Mouse (Mus musculus): Measurements from ENCODE around the gene Atp6v1c2. TPM values are rescaled to one million over a fixed set of nuclear protein-coding genes. Genes with fewer than 3 reads are reported as not detected.

The Atp6v1c2 gene
- polyA plus RNA-seq, 1 experiment, result not detected

GRCm38 (mm10) chr12:17241614-17242013 is 87.5 kb downstream of the Atp6v1c2 start:
- no peaks in the 10 kb centered on the region for H3K9me3 ChIP-seq
- peaks cover 8% of the 10 kb centered on the region for H3K27me3 ChIP-seq (replicated peaks)
- H3K4me3 ChIP-seq (replicated peaks), result no peak overlapping the region
- no peaks in the 10 kb centered on the region for H3K36me3 ChIP-seq (replicated peaks; ENCODE audit: low read length)
- TF ChIP-seq GATA1 (IDR thresholded peaks at IDR 0.05; ENCODE audit: borderline replicate concordance, low read length) (no peak), FLI1 (IDR thresholded peaks at IDR 0.05; ENCODE audit: low read length) (no peak)
- H3K4me1 ChIP-seq, result no peaks in the 10 kb centered on the region

DNA sequence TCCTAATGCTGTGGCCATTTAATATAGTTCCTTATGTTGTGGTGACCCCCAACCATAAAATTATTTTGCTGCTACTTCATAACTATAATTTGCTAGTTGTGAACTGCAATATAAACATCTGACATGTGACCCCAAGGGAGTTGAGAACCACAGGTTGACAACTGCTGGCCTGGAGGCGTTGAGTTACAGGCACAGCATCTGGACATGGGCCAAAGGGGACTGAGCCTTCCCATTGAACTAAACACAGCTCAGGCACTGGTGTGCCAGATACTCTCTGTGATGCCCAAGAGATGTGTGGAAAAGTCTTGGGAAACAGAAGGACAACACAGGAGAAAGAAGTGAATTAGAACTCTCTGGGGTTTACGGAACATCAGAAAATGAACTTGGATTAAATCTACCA is 88.1 kb downstream of the Atp6v1c2 start:
- Histone ChIP-seq H3K9me3 (no peaks in the 10 kb centered on the region), H3K36me3 (replicated peaks; ENCODE audit: low read length) (no peaks in the 10 kb centered on the region), H3K27me3 (replicated peaks) (peaks cover 9% of the 10 kb centered on the region), H3K4me1 (no peaks in the 10 kb centered on the region), H3K4me3 (replicated peaks) (no peak overlapping the region)
- no peak for TF ChIP-seq GATA1 (IDR thresholded peaks at IDR 0.05; ENCODE audit: borderline replicate concordance, low read length)
- no peak for TF ChIP-seq FLI1 (IDR thresholded peaks at IDR 0.05; ENCODE audit: low read length)

DNA sequence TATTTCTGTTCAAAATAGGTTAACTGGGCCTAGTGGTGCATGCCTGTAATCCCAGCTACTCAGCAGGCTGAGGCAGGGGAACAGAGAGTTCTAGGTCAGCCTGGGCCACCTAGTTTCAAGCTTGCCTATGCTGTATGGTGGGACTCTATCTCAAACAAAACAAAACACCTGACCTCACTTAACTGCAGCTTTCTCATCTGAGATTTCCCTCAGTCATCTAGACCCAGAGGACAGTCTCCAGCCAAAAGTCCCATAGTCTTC is 89.8 kb downstream of the Atp6v1c2 start:
- no peak overlapping the region for H3K4me3 ChIP-seq (replicated peaks)
- H3K36me3 ChIP-seq (replicated peaks; ENCODE audit: low read length), result no peaks in the 10 kb centered on the region
- TF ChIP-seq GATA1 (IDR thresholded peaks at IDR 0.05; ENCODE audit: borderline replicate concordance, low read length) (no peak), FLI1 (IDR thresholded peaks at IDR 0.05; ENCODE audit: low read length) (no peak)
- H3K9me3 ChIP-seq, result no peaks in the 10 kb centered on the region
- H3K27me3 ChIP-seq (replicated peaks), result peaks cover 15% of the 10 kb centered on the region
- no peaks in the 10 kb centered on the region for H3K4me1 ChIP-seq

- TF ChIP-seq GATA1 (IDR thresholded peaks at IDR 0.05; ENCODE audit: borderline replicate concordance, low read length), result no peak
- TF ChIP-seq FLI1 (IDR thresholded peaks at IDR 0.05; ENCODE audit: low read length), result no peak
- Histone ChIP-seq H3K4me3 (replicated peaks) (no peak overlapping the region), H3K4me1 (no peaks in the 10 kb centered on the region), H3K27me3 (replicated peaks) (peaks cover 15% of the 10 kb centered on the region), H3K9me3 (no peaks in the 10 kb centered on the region), H3K36me3 (replicated peaks; ENCODE audit: low read length) (no peaks in the 10 kb centered on the region)
Measured at GRCm38 (mm10) chr12:17238588-17239427, 90.4 kb downstream of the Atp6v1c2 start.

DNA sequence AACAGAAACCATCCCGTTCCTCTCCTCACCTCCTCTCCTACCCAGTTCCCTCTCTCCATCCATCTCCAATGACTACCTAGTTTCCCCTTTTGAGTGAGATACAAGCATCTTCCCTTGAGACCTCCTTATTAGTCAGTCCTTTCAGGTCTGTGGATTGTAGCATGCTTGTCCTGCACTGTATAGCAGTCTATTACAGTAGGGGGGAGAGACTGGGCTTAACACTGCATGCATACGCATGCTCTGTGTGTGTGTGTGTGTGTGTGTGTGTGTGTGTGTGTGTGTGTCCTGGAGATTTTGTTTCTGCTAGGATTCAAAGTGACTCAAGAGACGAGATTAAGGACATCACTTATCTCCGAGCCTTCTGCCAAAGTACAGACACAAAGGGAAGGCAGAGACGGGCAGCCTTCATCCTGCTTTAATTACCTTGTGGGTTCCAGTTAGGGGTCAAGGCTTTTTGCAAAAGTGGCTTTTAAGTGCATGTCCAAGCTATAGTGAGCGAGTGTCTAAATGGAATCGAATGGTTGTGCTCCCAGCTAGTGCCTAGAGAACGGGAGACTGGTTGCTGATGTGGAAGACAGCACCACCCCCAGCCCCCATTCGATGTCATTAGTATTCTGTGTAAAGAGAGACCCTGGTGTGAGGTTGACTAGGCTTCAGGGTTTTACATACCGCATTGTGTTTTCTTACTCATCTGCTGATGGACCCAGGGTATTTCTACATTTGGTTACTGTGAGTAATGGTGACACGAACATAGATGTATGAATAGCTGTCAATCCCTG is 93.4 kb downstream of the Atp6v1c2 start:
- H3K4me3 ChIP-seq (replicated peaks), result no peak overlapping the region
- peaks cover 15% of the 10 kb centered on the region for H3K27me3 ChIP-seq (replicated peaks)
- H3K4me1 ChIP-seq, result peaks cover under 1% of the 10 kb centered on the region; the same call in 1 of the 2 replicates
- no peaks in the 10 kb centered on the region for H3K36me3 ChIP-seq (replicated peaks; ENCODE audit: low read length)
- TF ChIP-seq FLI1 (IDR thresholded peaks at IDR 0.05; ENCODE audit: low read length), result no peak
- no peak for TF ChIP-seq GATA1 (IDR thresholded peaks at IDR 0.05; ENCODE audit: borderline replicate concordance, low read length)
- no peaks in the 10 kb centered on the region for H3K9me3 ChIP-seq

Other genes starting within 250 kb of the Atp6v1c2 start
- gene Kcnf1, start 152.5 kb downstream of the Atp6v1c2 start, polyA plus RNA-seq (2012; ENCODE audit: insufficient read depth, low replicate concordance), result not detected in 2 replicates
- 5.4 and 50.8 TPM in 2 replicates for gene Pdia6, start 62.8 kb downstream of the Atp6v1c2 start, polyA plus RNA-seq (2012; ENCODE audit: insufficient read depth, low replicate concordance)
- 1.3 and 3.3 TPM in 2 replicates for gene Nol10, start 19.1 kb upstream of the Atp6v1c2 start, polyA plus RNA-seq (2012; ENCODE audit: insufficient read depth, low replicate concordance)
- gene Odc1, start 215.4 kb upstream of the Atp6v1c2 start, polyA plus RNA-seq (2012; ENCODE audit: insufficient read depth, low replicate concordance), result 22.6 and 40.7 TPM in 2 replicates